Mouse (Mus musculus): ENCODE results near the gene Shisal1. TPM values are rescaled to one million over a fixed set of nuclear protein-coding genes. Genes with fewer than 3 reads are reported as not detected.

The Shisal1 gene
- total RNA-seq, 2 experiments from 2014 or later, result not detected

Other genes with a start within 250 kb of the Shisal1 start
- 21.5 and 23.6 TPM in 2 replicates for gene Parvb, start 215.1 kb downstream of the Shisal1 start, total RNA-seq (2015; ENCODE audit: low replicate concordance)
- gene Parvb, start 215.1 kb downstream of the Shisal1 start, total RNA-seq (2017; ENCODE audit: low replicate concordance), result 12.1 and 15.3 TPM in 2 replicates
- 19.0 and 34.7 TPM in 2 replicates for gene Parvg, start 123.1 kb downstream of the Shisal1 start, total RNA-seq (2015; ENCODE audit: low replicate concordance)
- gene Parvg, start 123.1 kb downstream of the Shisal1 start, total RNA-seq (2017; ENCODE audit: low replicate concordance), result 31.6 and 48.8 TPM in 2 replicates
- 0.58 TPM in 1 of 2 replicates, not detected in the other for gene Rtl6, start 110.7 kb upstream of the Shisal1 start, total RNA-seq (2015; ENCODE audit: low replicate concordance)
- gene Rtl6, start 110.7 kb upstream of the Shisal1 start, total RNA-seq (2017; ENCODE audit: low replicate concordance), result 0.42 and 0.77 TPM in 2 replicates
- 0.84 TPM in 1 of 2 replicates, not detected in the other for gene Prr5, start 222.5 kb upstream of the Shisal1 start, total RNA-seq (2015; ENCODE audit: low replicate concordance)
- 0.09 TPM in 1 of 2 replicates, not detected in the other for gene Prr5, start 222.5 kb upstream of the Shisal1 start, total RNA-seq (2017; ENCODE audit: low replicate concordance)